Mouse (Mus musculus) testis, adult 2 months (tissue): ENCODE results near the gene Nrl.

Experiments used
- CTCF ChIP-seq: fragments of 200-500 bp; IDR thresholded peaks from 2 replicates; pipeline ENCODE4 v1.5.1; 2012; ENCODE audit warnings: low read depth, mild to moderate bottlenecking, inconsistent platforms, low read length, moderate library complexity; ENCODE audit not compliant: control insufficient read depth, insufficient read depth, insufficient replicate concordance
- POLR2A ChIP-seq: fragments of 200-500 bp; IDR thresholded peaks from 2 replicates; pipeline ENCODE4 v1.6.1; 2012; ENCODE audit warnings: low read depth, mild to moderate bottlenecking, inconsistent platforms, low read length, moderate library complexity; ENCODE audit not compliant: control insufficient read depth

DNA sequence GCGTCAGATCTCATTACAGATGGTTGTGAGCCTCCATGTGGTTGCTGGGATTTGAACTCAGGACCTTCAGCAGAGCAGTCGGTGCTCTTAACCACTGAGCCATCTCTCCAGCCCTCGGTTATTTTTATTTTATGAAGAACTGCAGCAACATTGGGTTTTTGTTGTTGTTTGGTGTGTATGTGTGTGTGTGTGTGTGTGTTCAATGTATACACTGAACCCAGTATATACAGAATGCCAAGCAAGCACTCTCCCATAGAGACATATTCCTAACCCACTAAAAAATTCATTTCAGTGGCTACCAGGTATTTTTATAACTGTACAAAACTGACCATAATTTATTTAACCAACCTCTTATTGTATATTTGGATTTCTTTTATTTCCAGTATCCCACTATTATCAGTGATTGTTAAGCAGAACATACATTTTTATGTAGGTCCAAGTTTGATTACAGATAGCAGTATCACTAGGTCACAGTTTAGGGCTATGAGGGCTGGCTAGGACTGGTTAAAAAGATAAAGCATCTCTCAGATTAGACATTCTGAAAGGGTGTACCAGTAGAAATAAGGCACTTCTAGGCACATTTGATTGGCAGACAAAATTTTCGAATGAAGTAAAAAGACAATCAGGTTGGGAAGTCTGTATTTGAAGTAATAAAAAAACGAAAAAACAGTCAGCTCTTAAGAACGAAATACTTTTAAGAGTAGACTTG is 34.1 kb upstream of the Nrl start:
- TF ChIP-seq CTCF (no peak), POLR2A (no peak)
